Mouse (Mus musculus) adrenal gland, adult (tissue): Measurements from ENCODE around the gene 2310034G01Rik.
A peak's percentile ranks its signal among the peaks of the same experiment; 100 is the strongest.

ENCODE experiments used
- DNase-seq, 2 experiments: peaks; one replicate each; pipeline ENCODE4 v3.0.0; 2022 to 2023; ENCODE audit warnings: low spot score in 1 of 2; ENCODE audit not compliant: inconsistent age in 2 of 2

2310034G01Rik gene

DNA sequence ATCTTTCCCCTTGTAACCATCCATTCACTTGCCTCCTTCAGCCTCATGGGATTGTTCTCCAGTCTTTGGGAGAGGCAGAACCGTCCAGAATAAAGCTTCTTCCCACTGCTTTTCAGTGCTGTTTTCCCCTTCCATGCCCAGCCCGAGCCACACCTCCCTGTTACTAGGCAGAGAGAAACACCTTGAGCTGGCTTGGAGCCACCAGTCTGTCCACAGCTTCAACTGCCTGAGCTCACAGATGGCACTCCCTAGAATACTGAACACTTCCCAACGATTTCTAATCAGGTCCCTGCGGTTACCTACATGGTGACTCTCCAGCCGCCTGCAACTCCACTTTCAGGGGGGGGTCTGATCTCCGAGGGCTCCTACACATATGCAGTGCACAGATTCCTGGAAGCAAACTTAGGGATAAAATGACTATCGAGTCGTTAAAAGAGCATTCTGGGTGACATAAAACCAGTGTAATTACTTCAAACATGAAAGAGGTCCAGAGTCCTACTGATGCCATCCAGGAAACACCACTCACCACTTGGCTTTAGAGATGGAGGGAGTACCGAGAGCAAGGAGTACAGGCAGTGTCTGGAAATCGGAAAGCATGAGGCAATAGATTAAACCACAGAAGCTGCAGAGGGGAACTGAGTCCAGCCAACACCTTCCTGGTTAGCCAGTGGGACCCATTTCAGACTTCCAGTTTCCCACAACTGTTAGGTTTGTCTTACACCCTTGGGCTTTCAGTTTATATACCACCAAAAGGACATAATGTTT is at the start of gene 2310034G01Rik:
Gene 2310034G01Rik, minus strand, starts transcription at position 135 of the 765 bp plus-strand sequence.
- no peak for DNase-seq

GRCm38 (mm10) chr19:46399886-46400285 is 49.8 kb upstream of the 2310034G01Rik start:
- DNase-seq, result no peak

GRCm38 (mm10) chr19:46399372-46399771 is 49.3 kb upstream of the 2310034G01Rik start:
- DNase-seq, result no peak

DNA sequence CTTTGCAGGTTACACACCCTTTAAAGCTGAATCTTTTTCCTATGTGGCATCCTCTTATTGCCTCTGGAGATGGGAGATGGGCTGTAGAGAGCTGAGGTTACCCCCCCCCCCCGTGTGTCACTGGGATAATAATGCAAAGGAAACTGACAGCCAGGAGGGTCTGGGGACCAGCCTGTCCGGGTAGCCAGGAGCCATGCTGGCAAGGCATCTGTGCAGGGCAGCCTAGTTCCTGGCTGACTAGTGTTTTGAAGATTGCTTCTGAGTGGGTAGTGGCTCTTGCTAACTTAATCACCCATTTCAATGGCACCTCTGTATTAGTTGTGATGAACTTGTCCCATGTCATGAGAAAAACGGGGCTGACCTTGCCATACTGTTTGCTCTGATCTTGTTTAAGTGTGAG is 48.3 kb upstream of the 2310034G01Rik start:
- no peak for DNase-seq

DNA sequence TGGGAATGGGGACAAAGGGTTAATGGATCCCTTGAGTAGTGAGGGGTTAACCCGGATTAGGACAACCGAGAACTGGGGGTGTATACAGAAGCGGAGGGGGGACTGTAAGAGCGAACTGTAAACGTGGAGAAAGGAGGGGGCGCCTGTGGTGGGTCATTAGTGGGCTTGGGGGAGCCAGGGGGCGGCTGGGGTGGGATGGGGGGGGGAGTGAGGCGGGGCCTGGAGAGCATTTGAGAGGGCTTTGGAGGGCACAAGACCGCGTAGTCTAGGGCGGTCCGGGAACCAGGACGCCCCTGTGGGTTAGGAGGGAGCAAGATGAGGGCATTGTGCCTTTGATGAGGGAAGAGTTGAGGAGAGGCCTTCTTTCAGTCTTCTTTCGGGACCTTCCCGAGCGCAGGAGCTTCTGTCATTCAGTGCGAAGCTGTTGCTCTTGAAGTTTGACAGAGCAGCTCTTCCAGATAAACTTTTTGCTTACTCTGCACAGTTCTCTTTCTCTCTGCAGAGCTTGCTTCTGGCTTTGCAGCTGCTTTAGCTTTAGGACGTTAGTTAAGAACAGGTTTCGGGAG is 47.4 kb upstream of the 2310034G01Rik start:
- peak; percentile 35 to 71 for DNase-seq

DNA sequence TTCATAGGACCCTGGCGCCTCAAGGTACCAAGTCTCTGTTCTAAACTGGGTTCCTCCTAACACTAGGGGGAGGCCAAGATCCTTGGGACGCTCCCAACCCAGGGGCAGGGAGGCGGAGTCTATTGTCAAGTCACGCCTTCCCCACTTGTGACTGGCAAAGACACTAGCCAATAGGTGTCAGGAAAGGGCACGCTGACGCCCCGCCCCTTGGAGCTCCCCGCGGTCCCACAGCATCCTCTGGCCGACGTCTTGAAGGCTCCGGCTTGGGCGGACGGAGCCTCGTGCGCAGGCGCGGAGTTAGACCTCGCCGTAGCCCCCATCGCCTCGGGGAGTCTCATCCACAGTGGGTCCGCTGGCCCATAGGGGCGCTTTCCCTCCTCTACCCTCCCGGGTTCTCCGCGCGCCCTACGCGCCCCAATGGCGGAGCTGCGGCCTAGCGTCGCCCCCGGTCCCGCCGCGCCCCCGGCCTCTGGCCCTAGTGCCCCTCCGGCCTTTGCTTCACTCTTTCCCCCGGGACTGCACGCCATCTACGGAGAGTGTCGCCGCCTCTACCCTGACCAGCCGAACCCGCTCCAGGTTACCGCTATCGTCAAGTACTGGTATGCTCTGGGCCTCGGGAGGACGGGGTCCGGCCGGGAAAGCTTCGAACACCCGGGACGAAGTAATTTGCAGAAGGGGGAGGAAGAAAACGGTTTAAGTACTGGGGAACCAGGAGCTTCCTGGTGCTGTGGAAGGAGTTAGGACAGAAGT is 46.8 kb upstream of the 2310034G01Rik start, which contains the start of gene Sufu:
Gene Sufu, plus strand, starts transcription at position 211 of the 750 bp plus-strand sequence.
- DNase-seq, result peak; percentile 99 to 100

DNA sequence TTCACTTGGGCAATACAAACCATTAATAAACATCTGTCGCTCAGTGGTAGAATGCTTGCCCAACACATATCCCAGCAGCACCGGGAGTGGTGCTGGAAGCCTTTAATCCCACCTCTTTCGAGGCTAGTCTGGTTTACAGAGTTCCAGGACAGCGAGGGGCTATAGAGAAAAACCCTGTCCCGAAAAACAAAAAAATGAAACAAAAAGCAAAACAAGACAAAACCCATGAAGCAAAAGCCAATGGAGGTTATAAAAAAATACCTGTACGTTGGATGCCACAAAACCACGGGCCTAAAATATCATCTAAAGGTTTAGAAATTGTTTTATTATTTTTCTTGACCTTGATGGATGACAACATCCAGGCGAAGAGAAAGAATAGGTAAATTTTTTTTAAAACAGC is 46.0 kb upstream of the 2310034G01Rik start:
- DNase-seq, result no peak

DNA sequence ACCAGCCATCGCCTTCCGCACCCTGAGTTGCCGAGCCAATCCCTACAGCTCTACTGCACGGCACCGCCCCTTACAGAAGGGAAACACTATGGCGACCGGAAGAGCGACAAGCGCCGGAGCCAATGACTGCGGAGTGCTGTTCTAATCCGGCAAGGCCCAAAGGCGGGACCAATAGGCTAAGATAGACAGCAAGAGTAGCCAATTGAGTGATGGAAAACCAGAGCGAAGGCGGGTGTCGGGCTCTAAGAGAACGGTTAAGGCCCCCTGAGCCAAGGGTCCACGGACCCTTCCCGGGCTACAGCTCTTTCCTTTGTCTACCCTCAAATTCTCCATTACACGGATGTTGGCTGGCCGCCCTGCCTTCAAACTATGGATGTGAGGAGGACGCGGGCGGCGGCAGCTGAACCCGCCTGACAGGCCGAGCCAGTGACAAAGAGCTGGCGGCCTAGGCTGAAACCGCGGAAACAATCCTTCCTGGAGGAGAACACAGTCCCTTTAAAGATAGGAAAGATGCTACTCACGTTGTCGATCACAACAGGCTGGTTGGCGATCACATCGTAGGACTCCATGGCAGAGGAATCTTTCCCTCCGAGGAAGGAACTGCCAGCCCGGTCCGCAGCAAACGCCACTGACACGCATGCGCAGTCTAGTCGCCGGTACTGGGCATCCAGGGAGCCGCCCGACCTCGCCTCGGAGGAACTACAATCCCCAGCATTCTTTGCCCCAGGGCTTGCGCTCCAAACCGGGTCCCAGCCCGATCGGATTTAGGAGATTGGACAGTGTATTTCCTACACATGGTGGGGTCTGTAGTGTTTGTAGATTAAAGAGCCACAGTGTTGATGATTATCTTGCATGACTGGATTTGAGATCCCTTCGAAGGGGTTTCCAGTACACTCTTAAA is 45.3 kb upstream of the 2310034G01Rik start, which contains the start of gene Actr1a:
Gene Actr1a, minus strand, starts transcription at position 640 of the 901 bp plus-strand sequence.
- peak; percentile 97 to 99 for DNase-seq

GRCm38 (mm10) chr19:46394712-46395108 is 44.6 kb upstream of the 2310034G01Rik start:
- DNase-seq, result no peak

- DNase-seq, result peak in 1 of 2 experiments; percentile 74
These were observed 41.9 kb upstream of the 2310034G01Rik start for GRCm38 (mm10) chr19:46392018-46392417.

- peak in 1 of 2 experiments; percentile 52 for DNase-seq
These were observed 39.8 kb upstream of the 2310034G01Rik start for GRCm38 (mm10) chr19:46389872-46390271.

DNA sequence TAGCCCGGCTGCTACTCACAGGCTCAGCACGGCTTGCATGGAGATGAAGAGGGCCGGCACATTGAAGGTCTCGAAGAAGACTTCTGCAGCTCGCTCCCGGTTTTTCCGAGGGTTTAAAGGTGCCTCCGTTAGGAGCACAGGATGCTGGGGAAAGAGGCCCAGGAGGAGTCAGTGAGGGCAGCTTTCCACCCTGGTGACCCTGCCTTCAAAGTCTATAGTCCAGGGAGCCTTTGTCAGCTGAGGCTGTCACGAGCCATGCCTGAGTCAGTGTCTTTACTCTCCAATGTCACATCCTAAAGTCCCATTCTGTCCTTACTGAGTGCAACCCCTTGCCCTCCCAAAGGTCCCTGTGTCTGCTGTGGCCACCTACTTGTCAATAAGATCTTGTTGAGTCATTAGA is 32.2 kb upstream of the 2310034G01Rik start:
- no peak for DNase-seq

DNA sequence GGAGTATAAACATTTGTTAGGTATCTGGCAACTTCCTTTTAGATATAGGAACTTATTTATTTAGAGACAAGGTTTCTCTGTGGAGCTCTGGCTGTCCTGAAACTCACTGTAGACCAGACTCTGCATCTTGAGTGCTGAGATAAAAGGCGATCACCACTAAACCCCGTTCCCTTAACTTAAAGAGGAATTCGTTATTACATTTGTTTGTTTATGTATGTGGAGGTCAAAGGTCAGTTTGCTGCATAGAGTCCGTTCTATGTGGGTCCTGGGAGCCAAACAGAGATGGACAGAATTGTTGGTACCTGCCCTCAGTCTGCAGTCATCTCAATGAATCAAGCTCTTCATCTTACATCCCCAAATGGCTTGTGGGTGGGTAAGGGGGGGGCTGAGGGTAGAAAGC is 25.8 kb upstream of the 2310034G01Rik start:
- DNase-seq, result no peak

- no peak for DNase-seq
These were observed 25.4 kb upstream of the 2310034G01Rik start for GRCm38 (mm10) chr19:46375489-46375888.

DNA sequence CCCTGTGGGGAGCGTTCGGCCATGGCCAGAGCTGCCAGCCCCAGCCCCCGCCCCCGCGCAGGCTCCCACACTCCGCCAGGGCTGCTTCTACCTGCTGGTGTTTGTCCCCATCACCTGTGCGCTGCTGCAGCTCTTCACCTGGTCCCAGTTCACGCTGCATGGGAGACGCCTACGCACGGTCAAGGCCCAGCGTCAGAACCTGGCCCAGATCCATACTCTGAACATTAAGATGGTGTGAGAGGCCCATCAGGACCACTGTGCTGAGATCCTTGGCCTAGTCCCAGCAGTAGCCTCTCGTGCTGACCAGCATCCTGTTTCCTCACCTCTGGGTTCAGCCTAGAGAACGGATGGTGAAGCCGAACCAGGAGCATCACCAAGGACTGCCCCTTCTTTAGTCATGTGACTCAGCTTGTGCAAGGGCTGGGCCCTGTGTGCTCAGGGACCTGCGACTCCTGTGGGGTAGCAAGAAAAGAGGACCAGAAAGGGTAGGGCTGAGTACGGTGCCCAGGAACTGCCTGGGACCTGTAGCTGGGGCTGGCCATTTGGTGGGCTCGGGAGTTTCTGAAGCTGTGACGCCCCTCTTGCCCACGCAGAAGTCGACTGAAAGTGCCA is 24.5 kb upstream of the 2310034G01Rik start:
- DNase-seq, result no peak

DNA sequence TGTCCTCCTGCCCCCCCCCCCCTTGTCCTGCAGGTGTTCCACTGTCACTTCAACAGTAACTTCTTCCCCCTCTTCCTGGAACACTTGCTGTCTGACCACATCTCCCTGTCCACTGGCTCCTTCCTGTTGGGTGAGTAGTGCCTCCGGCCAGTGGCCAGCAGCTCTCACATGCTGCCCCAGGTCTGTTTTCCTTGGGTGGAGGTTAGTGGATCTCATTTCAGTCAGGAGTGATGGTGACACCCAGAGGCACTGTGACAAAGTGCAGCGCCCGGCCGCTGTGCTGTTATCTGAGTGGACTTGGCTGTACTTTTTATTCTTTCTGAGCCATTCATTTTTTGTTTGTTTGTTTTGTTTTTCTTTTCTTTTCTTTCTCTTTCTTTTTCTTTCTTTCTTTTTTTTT is 19.1 kb upstream of the 2310034G01Rik start:
- peak; percentile 70 to 84 for DNase-seq

- DNase-seq, result no peak
These were observed 17.9 kb upstream of the 2310034G01Rik start for GRCm38 (mm10) chr19:46367798-46368590.

- no peak for DNase-seq
These were observed 13.3 kb upstream of the 2310034G01Rik start for GRCm38 (mm10) chr19:46363294-46364009.

DNA sequence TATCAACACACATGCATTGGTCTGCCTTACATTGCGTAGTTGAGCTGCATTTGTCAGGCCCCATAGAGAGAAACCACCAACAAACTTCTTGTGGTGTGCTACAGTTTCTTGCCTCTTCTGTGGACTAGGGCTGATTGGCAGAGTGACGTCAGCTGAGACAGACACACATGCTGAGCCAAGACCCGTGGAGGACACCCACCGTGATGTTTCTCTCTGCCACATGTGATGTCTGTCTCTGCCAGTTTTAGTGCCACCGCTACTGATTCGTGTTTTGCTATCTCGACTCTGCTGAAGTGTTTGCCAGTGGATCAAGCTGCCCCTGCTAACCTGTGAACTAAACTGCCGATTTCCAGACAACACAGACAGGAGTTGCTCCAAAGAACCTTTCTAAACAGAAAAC is 12.0 kb upstream of the 2310034G01Rik start:
- no peak for DNase-seq
